Mouse (Mus musculus): ENCODE results near the gene Ranbp1. TPM values are rescaled to one million over a fixed set of nuclear protein-coding genes. Genes with fewer than 3 reads are reported as not detected.
"Not testable (repeated sequence)": the region's sequence is repeated elsewhere in the genome, so short reads cannot be mapped to it uniquely, and the experiment has no call there.

Gene Ranbp1
- total RNA-seq (2014; rRNA removed): 171 and 209 TPM in 2 replicates
- 428 and 477 TPM in 2 replicates for polyA plus RNA-seq (2015; fragmentation: Nextera tagmentation; extraction: Ambion mirVana)

DNA sequence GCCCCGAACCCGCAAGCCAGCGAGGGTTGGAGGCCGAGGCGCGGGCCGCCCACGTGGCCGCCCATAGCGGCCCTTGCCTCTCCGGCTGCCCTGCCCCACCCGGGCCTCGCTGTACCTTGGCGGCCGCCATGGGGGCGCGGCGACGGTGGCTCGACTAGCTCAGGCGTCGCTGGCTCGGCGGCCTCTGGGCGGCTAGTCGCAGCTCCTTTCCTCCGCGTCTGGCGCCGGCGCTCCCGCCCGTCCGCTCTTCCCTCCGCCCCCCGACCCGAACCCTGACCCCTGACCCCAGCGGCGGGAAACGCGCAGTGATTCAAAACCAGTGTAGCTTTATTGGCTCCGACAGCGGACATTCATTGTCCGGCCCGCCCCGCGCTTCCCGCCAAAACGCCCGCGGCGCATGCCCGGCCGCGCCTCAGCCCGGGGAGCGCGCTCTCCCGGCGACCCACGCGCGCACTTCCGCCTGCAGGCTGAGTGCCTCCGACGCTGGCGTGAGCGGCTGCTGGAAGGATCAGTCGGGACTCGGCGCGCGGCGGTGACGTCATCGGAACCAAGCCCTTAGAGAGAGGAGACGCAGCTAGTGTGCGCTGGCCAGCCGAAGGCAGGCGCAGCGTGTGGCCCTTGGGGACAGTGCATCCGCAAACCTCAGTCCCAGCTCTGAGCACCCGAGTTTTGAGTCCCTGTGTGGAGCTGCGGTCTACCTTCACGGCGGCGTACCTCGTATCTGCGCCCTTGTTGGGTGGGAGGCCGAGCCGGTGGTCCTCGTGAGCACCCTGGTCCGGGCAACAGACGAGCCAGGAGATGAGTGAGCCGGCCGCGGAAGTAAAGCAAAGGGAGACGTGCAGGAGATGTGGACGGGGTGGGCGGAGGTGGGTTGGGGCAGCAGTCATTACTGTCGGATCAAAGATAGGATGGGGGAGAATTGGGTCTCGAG lies at the start of gene Ranbp1, which contains the start of gene Trmt2a:
TSS of gene Ranbp1 (minus strand) at position 300 of the 931 bp plus-strand sequence.
TSS of gene Trmt2a (plus strand) at position 247 of the 931 bp plus-strand sequence.
- H3K4me1 ChIP-seq (ENCODE audit: insufficient read depth): peaks cover 18% of the 10 kb centered on the region
- H3K27me3 ChIP-seq (ENCODE audit: insufficient read depth, low read length): no peaks in the 10 kb centered on the region
- H3K9ac ChIP-seq: peak within 1 kb of the TSS; percentile 87
- WGBS: under 1% methylated on average over 98 of the region's 102 CpGs
- TF ChIP-seq CTCF (IDR thresholded peaks at IDR 0.05; ENCODE audit: low read depth): peak; percentile 35; the same call in 1 of the 2 replicates
- H3K27ac ChIP-seq (ENCODE audit: low read depth, low read length): peak within 1 kb of the TSS; percentile 87
- H3K36me3 ChIP-seq (ENCODE audit: insufficient read depth): peaks cover 59% of the 10 kb centered on the region
- H3K4me3 ChIP-seq (ENCODE audit: low read depth, low read length): peak within 1 kb of the TSS; percentile 89
- peak within 1 kb of the TSS; percentile 92 for H3K4me2 ChIP-seq (ENCODE audit: low read depth)
- DNase-seq: peak; percentile 99
- ATAC-seq: peak; percentile 97
- H3K9me3 ChIP-seq (ENCODE audit: low read length): no peaks in the 10 kb centered on the region

DNA sequence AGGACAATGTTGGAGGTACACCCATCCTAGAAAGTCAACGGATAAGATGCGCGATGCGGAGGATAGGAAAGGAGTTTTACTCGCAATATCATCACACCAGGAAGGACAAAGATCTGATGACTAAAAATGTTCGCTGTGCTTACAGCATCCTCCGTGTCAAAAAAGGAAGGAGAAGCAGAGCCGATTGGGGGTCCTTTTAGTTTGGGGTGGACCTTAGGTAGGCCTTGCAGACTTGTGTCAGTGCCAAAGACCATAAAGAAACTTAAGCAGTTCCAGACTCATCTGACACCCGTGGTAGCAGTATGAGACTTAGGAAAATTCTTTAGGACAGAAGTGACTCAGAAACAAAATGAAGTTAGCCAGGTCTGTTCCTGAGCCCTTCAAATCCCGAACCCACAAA lies 41.1 kb upstream of the Ranbp1 start:
- peak overlapping the region; percentile 85 for H3K4me2 ChIP-seq (ENCODE audit: low read depth)
- not testable (repeated sequence) for ATAC-seq; H3K36me3 ChIP-seq (ENCODE audit: insufficient read depth); H3K27me3 ChIP-seq (ENCODE audit: insufficient read depth, low read length); H3K9me3 ChIP-seq (ENCODE audit: low read length); H3K27ac ChIP-seq (ENCODE audit: low read depth, low read length)
- 0 out of 2 replicates have a peak overlapping the region, but pooled peaks have one; percentile 33 for H3K9ac ChIP-seq
- DNase-seq: peak; percentile 5
- peak overlapping the region; percentile 79 for H3K4me3 ChIP-seq (ENCODE audit: low read depth, low read length)
- peaks cover 15% of the 10 kb centered on the region for H3K4me1 ChIP-seq (ENCODE audit: insufficient read depth)
- WGBS: 4% methylated on average over 8 of the region's 10 CpGs

DNA sequence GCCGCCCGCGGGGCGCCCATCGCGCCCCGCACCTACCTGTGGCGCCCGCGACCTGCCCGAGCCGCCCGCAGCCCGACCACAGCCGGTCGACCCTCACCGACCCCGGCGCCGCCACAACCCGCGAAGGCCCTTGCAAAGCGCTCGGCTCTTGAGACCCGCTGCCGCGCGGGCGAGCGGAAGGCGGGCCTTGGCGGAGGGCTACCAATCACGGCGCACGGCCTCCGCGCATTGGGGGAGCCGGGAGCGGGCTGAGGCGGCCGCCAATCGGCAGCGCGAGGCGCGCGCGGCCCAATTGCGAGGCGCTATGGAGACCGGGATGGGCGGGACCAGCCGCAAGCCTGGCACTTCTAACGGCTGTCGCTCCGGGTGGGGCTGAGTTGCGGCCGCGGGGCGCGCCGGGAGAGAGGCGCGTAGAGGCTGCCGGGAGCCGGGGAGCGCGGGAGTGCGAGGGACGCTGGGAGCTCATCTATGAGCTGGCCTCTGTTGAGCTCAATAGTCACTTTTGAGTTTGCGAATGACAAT lies 40.6 kb upstream of the Ranbp1 start, which contains the start of gene Dgcr8:
TSS of gene Dgcr8 (minus strand) at position 180 of the 522 bp plus-strand sequence.
- ATAC-seq (peak; percentile 99), DNase-seq (peak; percentile 99)
- H3K4me2 ChIP-seq (ENCODE audit: low read depth): peak within 1 kb of the TSS; percentile 85
- WGBS: 2% methylated on average over 70 of the region's 71 CpGs
- no peak for TF ChIP-seq CTCF (IDR thresholded peaks at IDR 0.05; ENCODE audit: low read depth)
- H3K4me1 ChIP-seq (ENCODE audit: insufficient read depth): peaks cover 15% of the 10 kb centered on the region
- no peaks in the 10 kb centered on the region for H3K27me3 ChIP-seq (ENCODE audit: insufficient read depth, low read length)
- peaks cover 9% of the 10 kb centered on the region for H3K36me3 ChIP-seq (ENCODE audit: insufficient read depth)
- H3K4me3 ChIP-seq (ENCODE audit: low read depth, low read length): peak within 1 kb of the TSS; percentile 79
- no peaks in the 10 kb centered on the region for H3K9me3 ChIP-seq (ENCODE audit: low read length)
- H3K9ac ChIP-seq: peak within 1 kb of the TSS; percentile 92
- H3K27ac ChIP-seq (ENCODE audit: low read depth, low read length): peak within 1 kb of the TSS; percentile 91

DNA sequence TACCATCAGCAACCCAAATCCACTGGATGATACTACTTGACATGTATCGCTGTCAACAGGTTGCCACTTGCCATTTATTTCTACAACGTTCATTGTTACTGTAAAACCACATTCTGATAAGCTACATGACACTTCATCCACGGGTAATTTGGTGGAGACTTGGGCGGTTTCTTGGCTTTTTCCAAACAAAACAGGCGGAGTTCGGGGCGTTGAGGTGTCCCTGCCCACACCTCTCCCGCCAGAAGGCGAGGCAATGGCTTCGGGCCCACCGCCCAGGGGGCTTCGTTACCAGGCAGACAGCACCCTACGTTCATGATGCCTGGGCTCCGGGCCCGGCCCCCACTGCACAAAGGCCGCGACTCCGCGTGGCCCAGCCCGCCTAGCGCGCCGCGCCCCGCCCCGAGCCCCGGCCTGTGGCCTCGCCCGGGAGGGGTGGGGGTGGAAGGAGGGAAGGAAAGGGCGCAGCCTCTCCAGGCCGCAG lies 40.1 kb upstream of the Ranbp1 start:
- H3K4me2 ChIP-seq (ENCODE audit: low read depth): peak overlapping the region; percentile 85
- WGBS: 2% methylated on average over 21 of the region's 31 CpGs
- no peak for TF ChIP-seq CTCF (IDR thresholded peaks at IDR 0.05; ENCODE audit: low read depth)
- H3K4me1 ChIP-seq (ENCODE audit: insufficient read depth): peaks cover 15% of the 10 kb centered on the region
- DNase-seq: peak; percentile 61
- peaks cover 14% of the 10 kb centered on the region for H3K36me3 ChIP-seq (ENCODE audit: insufficient read depth)
- H3K9ac ChIP-seq: peak overlapping the region; percentile 92
- peak overlapping the region; percentile 79 for H3K4me3 ChIP-seq (ENCODE audit: low read depth, low read length)
- no peaks in the 10 kb centered on the region for H3K9me3 ChIP-seq (ENCODE audit: low read length)
- H3K27ac ChIP-seq (ENCODE audit: low read depth, low read length): peak overlapping the region; percentile 91
- no peaks in the 10 kb centered on the region for H3K27me3 ChIP-seq (ENCODE audit: insufficient read depth, low read length)
- peak; percentile 72 for ATAC-seq

DNA sequence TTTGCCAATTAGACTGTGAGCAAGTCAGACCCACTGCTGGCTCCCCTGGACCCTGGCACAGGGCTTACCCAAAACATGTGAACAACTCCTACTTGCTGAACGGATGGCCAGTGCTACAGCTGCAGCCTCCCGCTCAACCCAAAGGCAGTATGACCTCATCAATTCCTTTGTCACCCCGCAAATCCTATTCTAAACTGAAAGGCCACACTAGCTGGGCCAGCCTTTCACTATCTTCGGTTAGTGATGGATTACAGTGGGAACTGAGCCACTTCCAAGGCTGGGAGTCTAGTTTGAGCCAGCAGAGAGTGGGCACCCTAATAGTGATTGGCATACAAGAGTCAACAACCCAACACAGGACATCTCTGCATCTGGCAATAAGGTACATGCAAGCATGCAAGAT lies 39.6 kb upstream of the Ranbp1 start:
- Histone ChIP-seq H3K27ac (ENCODE audit: low read depth, low read length) (peak overlapping the region; percentile 22; the same call in 1 of the 2 replicates), H3K9me3 (ENCODE audit: low read length) (no peaks in the 10 kb centered on the region), H3K27me3 (ENCODE audit: insufficient read depth, low read length) (no peaks in the 10 kb centered on the region), H3K4me2 (ENCODE audit: low read depth) (peak overlapping the region; percentile 85), H3K4me3 (ENCODE audit: low read depth, low read length) (peak overlapping the region; percentile 79), H3K9ac (peak overlapping the region; percentile 92), H3K36me3 (ENCODE audit: insufficient read depth) (peaks cover 19% of the 10 kb centered on the region), H3K4me1 (ENCODE audit: insufficient read depth) (peaks cover 15% of the 10 kb centered on the region)
- DNase-seq: no peak
- ATAC-seq: no peak
- TF ChIP-seq CTCF (IDR thresholded peaks at IDR 0.05; ENCODE audit: low read depth): no peak
- under 1% methylated on average over 4 of the region's 4 CpGs for WGBS

DNA sequence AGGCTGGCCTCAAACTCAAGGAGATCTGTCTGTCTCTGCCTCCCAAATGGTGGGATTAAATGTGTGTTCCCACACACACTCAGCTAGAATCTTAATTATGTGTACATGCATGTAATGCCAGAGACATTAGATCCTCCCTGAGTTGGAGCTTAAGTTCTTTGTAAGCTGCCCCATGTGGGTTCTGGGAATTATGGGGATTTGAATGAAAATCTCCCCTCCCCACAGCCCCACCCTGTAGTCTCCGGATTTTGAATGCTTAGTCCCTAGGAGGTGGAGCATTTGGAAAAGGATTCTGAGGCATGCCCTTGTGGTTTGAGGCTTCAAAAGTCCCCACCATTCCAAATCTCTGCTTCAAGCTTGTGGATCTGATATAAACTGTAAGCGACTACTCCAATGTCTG lies 26.6 kb upstream of the Ranbp1 start:
- no peak for TF ChIP-seq CTCF (IDR thresholded peaks at IDR 0.05; ENCODE audit: low read depth)
- Histone ChIP-seq H3K9ac (no peak overlapping the region), H3K4me2 (ENCODE audit: low read depth) (no peak overlapping the region), H3K9me3 (ENCODE audit: low read length) (no peaks in the 10 kb centered on the region), H3K27ac (ENCODE audit: low read depth, low read length) (no peak overlapping the region), H3K36me3 (ENCODE audit: insufficient read depth) (peaks cover 90% of the 10 kb centered on the region), H3K4me1 (ENCODE audit: insufficient read depth) (no peaks in the 10 kb centered on the region), H3K4me3 (ENCODE audit: low read depth, low read length) (no peak overlapping the region), H3K27me3 (ENCODE audit: insufficient read depth, low read length) (no peaks in the 10 kb centered on the region)
- DNase-seq: no peak
- 62% methylated on average over 2 of the region's 2 CpGs for WGBS
- ATAC-seq: no peak

All from forebrain, postnatal 0 days (tissue).